Mouse (Mus musculus): ENCODE results near the gene Syncrip. TPM values are rescaled to one million over a fixed set of nuclear protein-coding genes. Genes with fewer than 3 reads are reported as not detected.
A peak's percentile ranks its signal among the peaks of the same experiment; 100 is the strongest.
"Not testable (repeated sequence)": the region's sequence is repeated elsewhere in the genome, so short reads cannot be mapped to it uniquely, and the experiment has no call there.

Gene Syncrip
- total RNA-seq, 2 experiments from 2014 or later = 34.9 to 55.0 TPM

GRCm38 (mm10) chr9:88492522-88492921, 10.1 kb upstream of the Syncrip start:
- intact Hi-C loops (cut with DNase I) = loop anchor here (2.0 kb wide), 1 partner anchor 18 kb away; no protein-coding TSS in a partner anchor
- no peak for DNase-seq

DNA sequence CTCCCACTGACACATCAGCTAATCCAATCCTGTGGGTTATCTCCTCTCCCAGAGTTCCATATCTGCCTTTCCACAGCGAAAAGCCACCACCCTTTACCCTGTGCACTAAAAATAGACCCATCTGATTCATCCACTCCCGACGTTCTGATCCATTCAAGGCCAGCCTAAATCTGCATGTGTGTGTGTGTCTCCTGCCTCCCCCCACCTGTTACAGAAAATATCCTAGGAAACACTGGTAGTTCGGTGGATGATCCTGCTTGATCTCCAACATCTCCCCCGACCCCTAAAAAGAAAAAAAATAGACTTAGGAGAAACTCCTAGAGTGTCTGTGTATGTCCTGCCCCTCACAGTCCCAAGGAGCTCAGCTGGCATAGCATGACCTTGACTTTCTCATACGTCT, 2.2 kb upstream of the Syncrip start:
- DNase-seq = no peak
- intact Hi-C loops (cut with DNase I) = no loop called here

GRCm38 (mm10) chr9:88482829-88483396, 539 bp upstream of the Syncrip start:
- DNase-seq = peak; percentile 81 to 84
- intact Hi-C loops (cut with DNase I) = no loop called here

GRCm38 (mm10) chr9:88481791-88482160, 598 bp downstream of the Syncrip start:
- intact Hi-C loops (cut with DNase I) = loop anchor here (2.0 kb wide), 1 partner anchor 41 kb away; no protein-coding TSS in a partner anchor
- DNase-seq = peak; percentile 10 to 61

GRCm38 (mm10) chr9:88481061-88481790, 1.1 kb downstream of the Syncrip start:
- peak; percentile 13 to 28 for DNase-seq
- intact Hi-C loops (cut with DNase I) = loop anchor here (2.0 kb wide), 1 partner anchor 42 kb away; no protein-coding TSS in a partner anchor

DNA sequence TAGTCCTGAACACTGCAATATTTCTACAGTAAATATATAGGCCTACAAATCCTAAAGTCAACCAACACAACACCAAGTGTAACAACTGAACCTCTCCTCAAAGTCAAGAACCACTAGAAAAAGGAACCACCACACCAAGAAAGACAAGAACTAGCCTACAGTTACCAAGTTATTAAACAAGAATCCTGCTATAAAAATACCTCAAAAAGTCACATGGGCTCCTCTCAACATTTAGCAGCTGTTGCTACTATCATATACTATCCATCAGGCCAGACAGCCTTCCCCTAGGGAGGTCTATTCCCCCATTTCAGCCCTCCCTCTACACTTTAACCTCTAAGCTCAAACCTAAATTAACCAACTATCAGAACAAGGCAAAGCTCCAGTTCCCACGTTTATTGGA, 2.3 kb downstream of the Syncrip start:
- intact Hi-C loops (cut with DNase I) = loop anchor here (2.0 kb wide), 1 partner anchor 43 kb away; no protein-coding TSS in a partner anchor

GRCm38 (mm10) chr9:88476138-88476537, 6.2 kb downstream of the Syncrip start:
- intact Hi-C loops (cut with DNase I) = loop anchor here (5.0 kb wide), 2 partner anchors 34 to 71 kb away; partner anchors contain the start of gene Zfp949

More for the DNA sequence above, 2.3 kb downstream of the Syncrip start:
- DNase-seq = no peak

GRCm38 (mm10) chr9:88461017-88461416, 21.4 kb downstream of the Syncrip start:
- intact Hi-C loops (cut with DNase I) = loop anchor here (10.0 kb wide), 1 partner anchor 76 kb away; no protein-coding TSS in a partner anchor
- not testable (repeated sequence) for DNase-seq

More at GRCm38 (mm10) chr9:88476138-88476537, 6.2 kb downstream of the Syncrip start:
- no peak for DNase-seq

GRCm38 (mm10) chr9:88439991-88440390, 42.4 kb downstream of the Syncrip start:
- DNase-seq = no peak

DNA sequence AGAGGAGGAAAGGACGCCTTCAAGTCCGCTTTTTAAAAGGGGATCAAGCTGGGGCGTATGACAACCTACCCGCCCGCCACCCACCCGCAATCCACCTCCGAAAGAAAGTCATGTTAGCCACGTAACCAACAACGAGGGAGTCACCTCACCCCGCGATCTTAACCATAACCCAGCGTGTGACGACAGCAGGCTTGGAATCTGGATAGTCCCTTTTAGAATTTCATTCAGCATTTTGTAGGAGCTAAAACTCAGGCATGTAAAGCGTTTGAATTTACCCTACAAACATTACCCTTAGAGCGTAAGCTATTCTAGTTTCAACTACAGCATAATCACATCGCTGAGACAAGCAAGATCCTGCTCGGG, 43.2 kb downstream of the Syncrip start:
- intact Hi-C loops (cut with DNase I) = loop anchor here (2.0 kb wide), 1 partner anchor 84 kb away; no protein-coding TSS in a partner anchor
- DNase-seq = no peak

More at GRCm38 (mm10) chr9:88439991-88440390, 42.4 kb downstream of the Syncrip start:
- intact Hi-C loops (cut with DNase I) = loop anchor here (2.0 to 5.0 kb wide), 2 partner anchors 37 to 83 kb away; no protein-coding TSS in a partner anchor

DNA sequence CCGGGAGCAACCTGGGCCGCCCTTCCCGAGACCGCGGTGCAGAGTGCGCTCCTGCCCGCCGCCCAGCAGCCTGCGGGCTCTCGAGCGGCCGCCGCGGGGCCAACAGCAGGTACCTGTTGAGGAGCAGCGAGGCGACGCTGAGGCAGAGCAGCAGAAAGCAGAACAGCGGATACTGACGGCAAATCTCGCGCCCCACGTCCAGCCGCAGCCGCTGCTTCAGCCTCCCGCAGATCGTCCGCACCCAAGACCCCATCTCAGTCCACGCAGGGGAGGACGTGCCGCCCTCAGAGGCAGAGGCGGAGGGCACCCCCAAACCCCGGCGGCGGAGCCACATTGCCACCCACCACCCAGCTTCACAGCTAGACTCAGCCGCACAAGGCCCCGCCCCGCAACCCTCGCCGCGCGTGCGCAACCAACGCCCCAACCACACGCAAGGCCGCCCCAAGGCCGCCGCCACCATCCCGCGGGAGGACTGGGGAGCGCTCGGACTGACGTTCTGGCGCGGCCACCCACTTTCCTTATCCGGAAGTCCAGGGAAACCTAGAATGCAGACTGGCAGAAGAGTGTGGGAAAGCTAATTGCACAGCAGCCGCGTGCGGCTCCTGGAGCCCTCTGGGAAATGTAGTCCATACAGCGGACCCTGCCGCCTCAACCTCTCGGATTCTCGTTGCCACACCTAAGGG, 43.7 kb downstream of the Syncrip start, which contains the start of gene Snx14:
Gene Snx14, minus strand, starts transcription at position 404 of the 683 bp plus-strand sequence.
- peak; percentile 95 to 97 for DNase-seq
- intact Hi-C loops (cut with DNase I) = loop anchor here (2.0 kb wide), 1 partner anchor 84 kb away; no protein-coding TSS in a partner anchor

- no peak for DNase-seq
- intact Hi-C loops (cut with DNase I) = loop anchor here (2.0 kb wide), 1 partner anchor 85 kb away; no protein-coding TSS in a partner anchor
Observed at GRCm38 (mm10) chr9:88438237-88438554, 44.2 kb downstream of the Syncrip start.

- no peak for DNase-seq
- intact Hi-C loops (cut with DNase I) = loop anchor here (2.0 kb wide), 1 partner anchor 85 kb away; no protein-coding TSS in a partner anchor
Observed at GRCm38 (mm10) chr9:88437342-88438236, 44.8 kb downstream of the Syncrip start.

DNA sequence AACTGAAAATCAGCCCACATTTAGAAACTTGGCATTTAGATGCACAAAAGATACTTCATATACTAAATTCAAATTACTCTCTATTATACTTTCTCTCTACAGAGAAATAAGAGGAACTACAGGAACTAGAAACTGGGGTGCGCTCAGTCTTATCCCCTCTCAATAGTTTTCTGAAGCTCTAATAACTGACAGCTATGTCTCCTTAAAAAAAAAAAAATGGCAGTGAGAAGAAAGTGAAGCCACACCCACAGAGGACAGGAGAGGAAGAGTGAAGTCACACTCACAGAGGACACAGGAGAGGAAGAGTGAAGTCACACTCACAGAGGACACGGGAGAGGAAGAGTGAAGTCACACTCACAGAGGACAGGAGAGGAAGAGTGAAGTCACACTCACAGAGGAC, 58.0 kb downstream of the Syncrip start:
- intact Hi-C loops (cut with DNase I) = loop anchor here (10.0 kb wide), 1 partner anchor 1260 kb away; no protein-coding TSS in a partner anchor
- DNase-seq = no peak

- no peak for DNase-seq
- intact Hi-C loops (cut with DNase I) = loop anchor here (10.0 kb wide), 1 partner anchor 1262 kb away; no protein-coding TSS in a partner anchor
Observed at GRCm38 (mm10) chr9:88422428-88422827, 59.9 kb downstream of the Syncrip start.

GRCm38 (mm10) chr9:88416752-88417151, 65.6 kb downstream of the Syncrip start:
- DNase-seq = no peak
- intact Hi-C loops (cut with DNase I) = no loop called here

GRCm38 (mm10) chr9:88409978-88410377, 72.4 kb downstream of the Syncrip start:
- DNase-seq = no peak
- intact Hi-C loops (cut with DNase I) = no loop called here

- intact Hi-C loops (cut with DNase I) = no loop called here
- no peak for DNase-seq
Observed at GRCm38 (mm10) chr9:88404515-88404914, 77.9 kb downstream of the Syncrip start.

- intact Hi-C loops (cut with DNase I) = no loop called here
Observed at GRCm38 (mm10) chr9:88404088-88404487, 78.3 kb downstream of the Syncrip start.

More at GRCm38 (mm10) chr9:88404088-88404487, 78.3 kb downstream of the Syncrip start:
- DNase-seq = no peak
